Mouse (Mus musculus) MEL (cell line): ENCODE data around the gene Ugt8a. TPM values are rescaled to one million over a fixed set of nuclear protein-coding genes. Genes with fewer than 3 reads are reported as not detected.

Experiments
- DNase-seq: peaks from one replicate; pipeline ENCODE4 v3.0.0; 2011; ENCODE audit warnings: low read depth, low spot score
- H3K27ac ChIP-seq: 2 replicates; pipeline ENCODE4 v1.5.1; 2012; ENCODE audit warnings: low read depth, mild to moderate bottlenecking, control low read depth, low read length, moderate library complexity; ENCODE audit not compliant: control insufficient read depth
- H3K27me3 ChIP-seq, 2 experiments: fragments of 150-350 bp in 1 of 2; sonication (generic) in 1 of 2; 2 replicates each; pipeline ENCODE4 v1.6.1; 2012; ENCODE audit warnings: low read length in 2 of 2, mild to moderate bottlenecking in 2 of 2, improper control_type of control experiment in 1 of 2, moderate library complexity in 1 of 2; ENCODE audit not compliant: insufficient read depth in 2 of 2, control insufficient read depth in 1 of 2
- H3K36me3 ChIP-seq, 2 experiments: 2 replicates each; pipeline ENCODE4 v1.6.1; 2012 to 2014; ENCODE audit warnings: low read length in 2 of 2, improper control_type of control experiment in 1 of 2, inconsistent platforms in 1 of 2, mild to moderate bottlenecking in 1 of 2; ENCODE audit not compliant: insufficient read depth in 2 of 2, control insufficient read depth in 1 of 2
- H3K4me1 ChIP-seq, 2 experiments: fragments of 150-350 bp in 1 of 2; sonication (generic) in 1 of 2; 2 replicates each; pipeline ENCODE4 v1.6.1; 2012; ENCODE audit warnings: low read length in 2 of 2, improper control_type of control experiment in 1 of 2, mild to moderate bottlenecking in 1 of 2; ENCODE audit not compliant: insufficient read depth in 2 of 2, control insufficient read depth in 1 of 2
- H3K4me3 ChIP-seq, 2 experiments: fragments of 150-350 bp in 1 of 2; sonication (generic) in 1 of 2; 2 replicates each; pipeline ENCODE4 v1.5.1; 2012; ENCODE audit warnings: low read depth in 2 of 2, low read length in 2 of 2, mild to moderate bottlenecking in 2 of 2, moderate library complexity in 2 of 2, control low read depth in 1 of 2, improper control_type of control experiment in 1 of 2; ENCODE audit not compliant: control insufficient read depth in 1 of 2, insufficient read depth in 1 of 2
- H3K79me2 ChIP-seq: 2 replicates; pipeline ENCODE4 v1.6.1; 2012; ENCODE audit warnings: mild to moderate bottlenecking, low read length, moderate library complexity; ENCODE audit not compliant: control insufficient read depth, poor library complexity, insufficient read depth
- H3K9ac ChIP-seq: 2 replicates; pipeline ENCODE4 v1.6.1; 2012; ENCODE audit warnings: low read depth, mild to moderate bottlenecking, control low read depth, low read length, moderate library complexity; ENCODE audit not compliant: control insufficient read depth, poor library complexity, severe bottlenecking
- H3K9me3 ChIP-seq: fragments of 150-350 bp; sonication (generic); replicated peaks from 2 replicates; pipeline ENCODE4 v1.6.1; 2012; ENCODE audit warnings: mild to moderate bottlenecking, low read length, improper control_type of control experiment, moderate library complexity; ENCODE audit not compliant: insufficient read depth
- BHLHE40 ChIP-seq: IDR thresholded peaks from 2 replicates; pipeline ENCODE4 v1.6.1; 2012; ENCODE audit warnings: low read depth, mild to moderate bottlenecking, inconsistent platforms, low read length, improper control_type of control experiment, borderline replicate concordance
- CHD2 ChIP-seq: IDR thresholded peaks from 2 replicates; pipeline ENCODE4 v1.6.1; 2011; ENCODE audit warnings: low read length, improper control_type of control experiment
- CTCF ChIP-seq, 3 experiments: IDR thresholded peaks in 2 of 3; conservative IDR thresholded peaks in 1 of 3; 2 replicates each; pipeline ENCODE4 v1.5.1; 2011 to 2012; ENCODE audit warnings: low read length in 3 of 3, low read depth in 2 of 3, mild to moderate bottlenecking in 2 of 3, improper control_type of control experiment in 1 of 3, inconsistent platforms in 1 of 3, mixed read lengths in 1 of 3, moderate library complexity in 1 of 3; ENCODE audit not compliant: control insufficient read depth in 1 of 3, insufficient read depth in 1 of 3, poor library complexity in 1 of 3, severe bottlenecking in 1 of 3
- E2F4 ChIP-seq: IDR thresholded peaks from 2 replicates; pipeline ENCODE4 v1.6.1; 2011; ENCODE audit warnings: low read depth, low read length, improper control_type of control experiment, borderline replicate concordance
- ELF1 ChIP-seq: IDR thresholded peaks from 2 replicates; pipeline ENCODE4 v1.6.1; 2014; ENCODE audit warnings: low read depth, mild to moderate bottlenecking, inconsistent platforms, low read length, improper control_type of control experiment, moderate library complexity
- EP300 ChIP-seq, 2 experiments: IDR thresholded peaks; 2 replicates each; pipeline ENCODE4 v1.6.1; 2011; ENCODE audit warnings: improper control_type of control experiment in 2 of 2, low read length in 2 of 2, low read depth in 1 of 2, mild to moderate bottlenecking in 1 of 2
- ETS1 ChIP-seq: IDR thresholded peaks from 2 replicates; pipeline ENCODE4 v1.6.1; 2012; ENCODE audit warnings: low read depth, mild to moderate bottlenecking, inconsistent platforms, low read length, improper control_type of control experiment, moderate library complexity
- GABPA ChIP-seq: IDR thresholded peaks from 2 replicates; pipeline ENCODE4 v1.6.1; 2012; ENCODE audit warnings: low read depth, mild to moderate bottlenecking, inconsistent platforms, low read length, improper control_type of control experiment, moderate library complexity
- GATA1 ChIP-seq: IDR thresholded peaks from 2 replicates; pipeline ENCODE4 v1.6.1; 2011; ENCODE audit warnings: low read depth, low read length, improper control_type of control experiment
- HCFC1 ChIP-seq: IDR thresholded peaks from 2 replicates; pipeline ENCODE4 v1.6.1; 2012; ENCODE audit warnings: low read depth, mild to moderate bottlenecking, inconsistent platforms, low read length, improper control_type of control experiment, moderate library complexity
- JUND ChIP-seq: IDR thresholded peaks from 2 replicates; pipeline ENCODE4 v1.6.1; 2011; ENCODE audit warnings: low read depth, mild to moderate bottlenecking, improper control_type of control experiment, low read length
- KAT2A ChIP-seq: conservative IDR thresholded peaks from 2 replicates; pipeline ENCODE4 v1.6.1; 2012; ENCODE audit warnings: low read depth, low read length, improper control_type of control experiment, inconsistent platforms
- MAFK ChIP-seq: IDR thresholded peaks from 2 replicates; pipeline ENCODE4 v1.6.1; 2011; ENCODE audit warnings: low read depth, mild to moderate bottlenecking, low read length, improper control_type of control experiment, borderline replicate concordance
- MAX ChIP-seq: IDR thresholded peaks from 2 replicates; pipeline ENCODE4 v1.6.1; 2011; ENCODE audit warnings: low read length, improper control_type of control experiment
- MAZ ChIP-seq: IDR thresholded peaks from 2 replicates; pipeline ENCODE4 v1.6.1; 2012; ENCODE audit warnings: low read depth, mild to moderate bottlenecking, inconsistent platforms, low read length, improper control_type of control experiment
- MXI1 ChIP-seq: IDR thresholded peaks from 2 replicates; pipeline ENCODE4 v1.6.1; 2011; ENCODE audit warnings: mild to moderate bottlenecking, low read depth, low read length, improper control_type of control experiment
- MYB ChIP-seq: IDR thresholded peaks from 2 replicates; pipeline ENCODE4 v1.6.1; 2011; ENCODE audit warnings: mild to moderate bottlenecking, low read depth, low read length, improper control_type of control experiment
- NELFE ChIP-seq: IDR thresholded peaks from 2 replicates; pipeline ENCODE4 v1.6.1; 2011; ENCODE audit warnings: low read depth, low read length, improper control_type of control experiment
- NRF1 ChIP-seq: IDR thresholded peaks from 2 replicates; pipeline ENCODE4 v1.6.1; 2014; ENCODE audit warnings: low read depth, mild to moderate bottlenecking, inconsistent platforms, low read length, improper control_type of control experiment, moderate library complexity; ENCODE audit not compliant: poor library complexity, insufficient read depth, severe bottlenecking
- POLR2A ChIP-seq, 2 experiments: IDR thresholded peaks; 2 replicates each; pipeline ENCODE4 v1.6.1; 2011 to 2012; ENCODE audit warnings: low read length in 2 of 2, mild to moderate bottlenecking in 2 of 2, control low read depth in 1 of 2, improper control_type of control experiment in 1 of 2, low read depth in 1 of 2, moderate library complexity in 1 of 2; ENCODE audit not compliant: control insufficient read depth in 1 of 2, insufficient read depth in 1 of 2, poor library complexity in 1 of 2
- POLR2AphosphoS2 ChIP-seq: IDR thresholded peaks from 2 replicates; pipeline ENCODE4 v1.6.1; 2011; ENCODE audit warnings: low read length, improper control_type of control experiment
- POLR2AphosphoS5 ChIP-seq: IDR thresholded peaks from 2 replicates; pipeline ENCODE4 v1.6.1; 2012; ENCODE audit warnings: low read depth, borderline replicate concordance, mild to moderate bottlenecking, inconsistent platforms, low read length, moderate library complexity, mixed read lengths
- RAD21 ChIP-seq: IDR thresholded peaks from 2 replicates; pipeline ENCODE4 v1.6.1; 2011; ENCODE audit warnings: mild to moderate bottlenecking, low read depth, low read length, improper control_type of control experiment
- RCOR1 ChIP-seq: IDR thresholded peaks from 2 replicates; pipeline ENCODE4 v1.6.1; 2012; ENCODE audit warnings: low read depth, mild to moderate bottlenecking, inconsistent platforms, low read length, improper control_type of control experiment
- SIN3A ChIP-seq: IDR thresholded peaks from 2 replicates; pipeline ENCODE4 v1.6.1; 2012; ENCODE audit warnings: low read length, improper control_type of control experiment, inconsistent platforms
- SMC3 ChIP-seq: IDR thresholded peaks from 2 replicates; pipeline ENCODE4 v1.6.1; 2011; ENCODE audit warnings: low read depth, low read length, improper control_type of control experiment
- TAL1 ChIP-seq: IDR thresholded peaks from 2 replicates; pipeline ENCODE4 v1.6.1; 2012; ENCODE audit warnings: mild to moderate bottlenecking, inconsistent platforms, low read length, moderate library complexity, mixed read lengths
- TBP ChIP-seq: IDR thresholded peaks from 2 replicates; pipeline ENCODE4 v1.8.0; 2011; ENCODE audit warnings: low read depth, low read length, improper control_type of control experiment
- TCF12 ChIP-seq: IDR thresholded peaks from 2 replicates; pipeline ENCODE4 v1.6.1; 2014; ENCODE audit warnings: low read depth, mild to moderate bottlenecking, inconsistent platforms, low read length, improper control_type of control experiment, moderate library complexity
- UBTF ChIP-seq: IDR thresholded peaks from 2 replicates; pipeline ENCODE4 v1.6.1; 2012; ENCODE audit warnings: low read depth, mild to moderate bottlenecking, inconsistent platforms, low read length, improper control_type of control experiment, moderate library complexity, borderline replicate concordance; ENCODE audit not compliant: insufficient read depth
- USF1 ChIP-seq: IDR thresholded peaks from 2 replicates; pipeline ENCODE4 v1.6.1; 2014; ENCODE audit warnings: low read depth, mild to moderate bottlenecking, inconsistent platforms, low read length, improper control_type of control experiment, moderate library complexity
- ZC3H11A ChIP-seq: IDR thresholded peaks from 2 replicates; pipeline ENCODE4 v1.6.1; 2012; ENCODE audit warnings: low read depth, mild to moderate bottlenecking, inconsistent platforms, low read length, improper control_type of control experiment
- ZKSCAN1 ChIP-seq: IDR thresholded peaks from 2 replicates; pipeline ENCODE4 v1.6.1; 2012; ENCODE audit warnings: low read depth, mild to moderate bottlenecking, inconsistent platforms, low read length, improper control_type of control experiment, moderate library complexity
- ZMIZ1 ChIP-seq: IDR thresholded peaks from 2 replicates; pipeline ENCODE4 v1.6.1; 2012; ENCODE audit warnings: low read depth, mild to moderate bottlenecking, inconsistent platforms, low read length, improper control_type of control experiment, moderate library complexity
- polyA plus RNA-seq, 2 experiments: library from polyadenylated mRNA; stranded (reverse) in 1 of 2; unstranded in 1 of 2; fragments of >175 nt in 1 of 2; fragments of >200 nt in 1 of 2; gene quantifications; 2 replicates each; pipeline versions ENCODE4 v1.2.1 to v1.2.4; 2012; ENCODE audit warnings: low replicate concordance in 2 of 2, low read depth in 1 of 2; ENCODE audit not compliant: insufficient read length in 2 of 2, insufficient read depth in 1 of 2, missing spikeins in 1 of 2
- total RNA-seq: library from RNA; depleted of rRNA; stranded (reverse); fragments of 300-350 nt; gene quantifications from 2 replicates; pipeline ENCODE4 v1.2.3, GENCODE M21; 2012

Ugt8a gene
- total and polyA plus RNA-seq, 3 experiments, result not detected

DNA sequence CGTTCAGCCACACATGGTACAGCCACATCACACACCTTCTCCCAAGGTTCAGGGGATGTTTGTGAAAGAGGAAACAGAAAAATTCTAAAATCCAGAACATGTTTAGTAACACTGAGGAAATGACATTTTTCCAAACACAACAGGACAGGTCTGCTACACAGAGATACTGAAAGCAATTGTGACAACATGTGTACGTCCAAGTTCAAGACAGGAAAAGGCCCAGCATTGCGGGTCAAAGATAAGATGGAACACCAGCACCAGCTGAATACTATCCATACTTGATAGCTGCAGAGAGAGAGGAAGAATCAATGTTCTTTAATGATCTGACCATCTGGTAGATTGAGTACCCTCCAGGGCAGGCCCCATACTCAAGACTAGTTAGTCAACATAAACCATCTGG lies 41.1 kb upstream of the Ugt8a start:
- no peak for TF ChIP-seq CTCF (IDR thresholded peaks at IDR 0.05 in 2 of 3, conservative IDR thresholded peaks at IDR 0.05 in 1 of 3; ENCODE audit: control insufficient read depth in 1 of 3, insufficient read depth in 1 of 3, low read depth in 2 of 3, low read length in 3 of 3, poor library complexity in 1 of 3, severe bottlenecking in 1 of 3)
- no peak for TF ChIP-seq ZC3H11A
- TF ChIP-seq MYB, result no peak
- no peak for TF ChIP-seq TBP
- no peak for TF ChIP-seq ELF1
- TF ChIP-seq HCFC1, result no peak
- TF ChIP-seq RAD21, result no peak
- no peak for TF ChIP-seq E2F4
- 0 out of 2 replicates have a peak, but pooled peaks have one; percentile 54 for TF ChIP-seq GATA1
- peak; percentile 41; the same call in 1 of the 2 replicates for TF ChIP-seq TAL1
- TF ChIP-seq SIN3A, result no peak
- TF ChIP-seq USF1, result no peak
- no peak for TF ChIP-seq MAZ
- TF ChIP-seq MAFK, result no peak
- TF ChIP-seq GABPA, result no peak
- no peak for TF ChIP-seq KAT2A
- TF ChIP-seq NRF1, result no peak
- peak in 1 of 2 experiments; percentile 55; a peak in 2 of 4 replicates for TF ChIP-seq EP300 (IDR thresholded peaks at IDR 0.05; ENCODE audit: low read depth in 1 of 2, low read length in 2 of 2)
- TF ChIP-seq POLR2AphosphoS2, result no peak
- no peak for TF ChIP-seq POLR2A (IDR thresholded peaks at IDR 0.05; ENCODE audit: control insufficient read depth in 1 of 2, insufficient read depth in 1 of 2, low read depth in 1 of 2, low read length in 2 of 2, poor library complexity in 1 of 2)
- TF ChIP-seq JUND, result no peak
- TF ChIP-seq POLR2AphosphoS5, result no peak
- TF ChIP-seq ZKSCAN1, result no peak
- TF ChIP-seq UBTF, result no peak
- TF ChIP-seq CHD2, result no peak
- TF ChIP-seq ETS1, result peak; percentile 19; the same call in 1 of the 2 replicates
- no peak for TF ChIP-seq MAX
- TF ChIP-seq TCF12, result peak; percentile 74
- no peak for TF ChIP-seq ZMIZ1
- no peak for TF ChIP-seq BHLHE40
- no peak for TF ChIP-seq SMC3
- no peak for TF ChIP-seq NELFE
- TF ChIP-seq MXI1, result no peak
- no peak for TF ChIP-seq RCOR1
- no peak overlapping the region for H3K4me3 ChIP-seq
- H3K4me1 ChIP-seq, result 0 out of 4 replicates have a peak, but pooled peaks cover 0 to 4% of the 10 kb centered on the region in 2 experiments
- no peaks in the 10 kb centered on the region for H3K79me2 ChIP-seq
- DNase-seq, result peak; percentile 30
- no peaks in the 10 kb centered on the region for H3K9me3 ChIP-seq
- H3K27ac ChIP-seq, result no peak overlapping the region
- peaks cover 0 to 9% of the 10 kb centered on the region in 2 experiments; a peak in 2 of 4 replicates for H3K36me3 ChIP-seq
- H3K9ac ChIP-seq, result no peak overlapping the region
- no peaks in the 10 kb centered on the region for H3K27me3 ChIP-seq
